Mouse (Mus musculus) megakaryocyte, embryonic 14.5 days (primary cell): Measurements from ENCODE around the gene Il10ra.

Experiments
- FLI1 ChIP-seq: IDR thresholded peaks from 2 replicates; pipeline ENCODE4 v1.6.1; 2012; ENCODE audit warnings: low read length, inconsistent platforms, mixed read lengths
- GATA1 ChIP-seq: IDR thresholded peaks from 3 replicates; pipeline ENCODE4 v1.6.1; 2012; ENCODE audit warnings: mixed read lengths, low read length, inconsistent platforms, borderline replicate concordance

DNA sequence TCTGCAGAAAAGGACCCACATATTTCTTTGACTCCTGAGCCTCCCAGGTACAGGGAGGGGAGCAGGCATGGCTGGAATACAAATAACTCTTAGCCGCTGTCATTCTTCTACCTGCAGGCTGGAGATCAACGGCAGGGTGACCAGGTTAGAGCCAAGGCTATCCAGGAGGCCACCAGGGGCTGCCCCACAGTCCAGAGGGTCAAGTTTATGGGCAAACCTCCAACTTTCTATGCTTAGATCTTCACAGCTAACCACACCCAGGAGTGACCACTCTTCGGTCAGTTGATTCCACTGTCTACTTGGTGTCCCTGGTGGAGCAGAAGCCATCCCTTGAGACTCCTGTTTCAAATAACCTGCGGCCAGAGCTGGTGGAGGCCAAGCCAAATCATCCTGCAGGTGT is 13.5 kb downstream of the Il10ra start:
- TF ChIP-seq GATA1, result no peak
- no peak for TF ChIP-seq FLI1
